Mouse (Mus musculus) midbrain, postnatal 0 days (tissue): ENCODE data around the gene Igfbp3. TPM values are rescaled to one million over a fixed set of nuclear protein-coding genes. Genes with fewer than 3 reads are reported as not detected.
"Not testable (repeated sequence)": the region's sequence is repeated elsewhere in the genome, so short reads cannot be mapped to it uniquely, and the experiment has no call there.

Experiments used
- ATAC-seq: fragments of 200-750 bp; cut with Nextera tagmentation; 2 replicates; pipeline ENCODE4 v1.8.0; 2017; ENCODE audit warnings: moderate number of reproducible peaks, mild to moderate bottlenecking, moderate TSS enrichment, moderate library complexity; ENCODE audit not compliant: low FRiP score
- DNase-seq: peaks from one replicate; pipeline ENCODE4 v3.0.0-alpha.2; 2015; ENCODE audit warnings: low spot score
- H3K27ac ChIP-seq: fragments of 300-500 bp; sonication (generic); 2 replicates; pipeline ENCODE4 v1.5.1; 2014; ENCODE audit warnings: low read depth, mild to moderate bottlenecking, low read length, mixed read lengths
- H3K27me3 ChIP-seq: fragments of 300-500 bp; sonication (generic); 2 replicates; pipeline ENCODE4 v1.6.1; 2014; ENCODE audit warnings: low read length, control low read depth, mixed read lengths; ENCODE audit not compliant: insufficient read depth
- H3K36me3 ChIP-seq: fragments of 300-500 bp; sonication (generic); 2 replicates; pipeline ENCODE4 v1.6.1; 2014; ENCODE audit warnings: low read length, control low read depth, mixed read lengths; ENCODE audit not compliant: insufficient read depth
- H3K4me1 ChIP-seq: fragments of 300-500 bp; sonication (generic); 2 replicates; pipeline ENCODE4 v1.6.1; 2014; ENCODE audit warnings: mild to moderate bottlenecking, control low read depth, antibody characterized with exemption, low read length, mixed read lengths; ENCODE audit not compliant: insufficient read depth
- H3K4me2 ChIP-seq: fragments of 300-500 bp; sonication (generic); 2 replicates; pipeline ENCODE4 v1.6.1; 2014; ENCODE audit warnings: low read depth, mild to moderate bottlenecking, low read length, mixed read lengths; ENCODE audit not compliant: poor library complexity, severe bottlenecking
- H3K4me3 ChIP-seq: fragments of 300-500 bp; sonication (generic); 2 replicates; pipeline ENCODE4 v1.5.1; 2014; ENCODE audit warnings: low read depth, mild to moderate bottlenecking, low read length, moderate library complexity
- H3K9ac ChIP-seq: fragments of 300-500 bp; sonication (generic); replicated peaks from 2 replicates; pipeline ENCODE4 v1.6.1; 2014; ENCODE audit warnings: mild to moderate bottlenecking, low read length, moderate library complexity, mixed read lengths; ENCODE audit not compliant: poor library complexity, severe bottlenecking
- H3K9me3 ChIP-seq: fragments of 300-500 bp; sonication (generic); 2 replicates; pipeline ENCODE4 v1.6.1; 2016; ENCODE audit warnings: low read length, control low read depth
- CTCF ChIP-seq: IDR thresholded peaks from 2 replicates; pipeline ENCODE4 v1.5.1; 2016; ENCODE audit warnings: antibody characterized with exemption, mild to moderate bottlenecking
- WGBS: fragments of 180-500 bp; shearing (Covaris S2); extraction: QIAGEN DNeasy Blood & Tissue Kit; methylation state at CpG from one replicate; pipeline ENCODE4 v1.1.7; 2014; 5-methylcytosine and 5-hydroxymethylcytosine counted together
- polyA plus RNA-seq: library from polyadenylated mRNA; unstranded; fragments of >200 nt; fragmentation: Nextera tagmentation; extraction: Ambion mirVana; gene quantifications from 2 replicates; pipeline ENCODE4 v1.2.1, GENCODE M21; 2015
- total RNA-seq: library from RNA; depleted of rRNA; stranded (reverse); fragments of >200 nt; gene quantifications from 2 replicates; pipeline ENCODE4 v1.2.3, GENCODE M21; 2014

Igfbp3 gene
- total and polyA plus RNA-seq, 2 experiments from 2014 or later, result 19.4 to 38.0 TPM

GRCm38 (mm10) chr11:7230000-7230399 is 16.3 kb upstream of the Igfbp3 start:
- WGBS, result 78% methylated on average over 4 of the region's 4 CpGs
- Histone ChIP-seq H3K27ac (no peak overlapping the region), H3K36me3 (no peaks in the 10 kb centered on the region), H3K9me3 (no peaks in the 10 kb centered on the region), H3K4me3 (no peak overlapping the region), H3K4me2 (no peak overlapping the region), H3K27me3 (no peaks in the 10 kb centered on the region), H3K9ac (no peak overlapping the region), H3K4me1 (no peaks in the 10 kb centered on the region)
- DNase-seq (no peak), ATAC-seq (no peak)
- no peak for TF ChIP-seq CTCF

DNA sequence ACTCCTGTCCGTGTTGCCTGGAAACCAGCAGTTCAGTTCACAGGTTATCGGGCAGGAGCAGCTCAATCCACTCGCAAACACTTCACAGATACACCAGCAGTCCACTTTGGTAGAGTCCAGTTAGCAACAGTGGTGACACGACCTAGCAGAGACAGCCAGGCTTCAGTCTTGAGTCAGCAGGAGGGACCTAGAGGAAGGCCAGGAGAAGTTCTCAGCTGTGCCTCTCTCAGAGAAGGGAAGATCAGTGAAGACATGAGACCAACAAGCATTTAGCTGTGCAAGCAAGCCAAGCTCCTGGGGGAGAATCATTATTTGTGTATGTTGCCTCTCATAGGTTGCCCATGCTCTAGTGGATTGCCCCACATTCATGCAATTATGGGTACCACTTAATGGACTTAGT is 14.4 kb upstream of the Igfbp3 start:
- no peak overlapping the region for H3K9ac ChIP-seq
- 86% methylated on average over 4 of the region's 4 CpGs for WGBS
- H3K4me1 ChIP-seq, result no peaks in the 10 kb centered on the region
- no peaks in the 10 kb centered on the region for H3K27me3 ChIP-seq
- no peak overlapping the region for H3K4me3 ChIP-seq
- H3K27ac ChIP-seq, result no peak overlapping the region
- no peak for TF ChIP-seq CTCF
- H3K9me3 ChIP-seq, result no peaks in the 10 kb centered on the region
- ATAC-seq (no peak), DNase-seq (no peak)
- H3K36me3 ChIP-seq, result no peaks in the 10 kb centered on the region
- no peak overlapping the region for H3K4me2 ChIP-seq

DNA sequence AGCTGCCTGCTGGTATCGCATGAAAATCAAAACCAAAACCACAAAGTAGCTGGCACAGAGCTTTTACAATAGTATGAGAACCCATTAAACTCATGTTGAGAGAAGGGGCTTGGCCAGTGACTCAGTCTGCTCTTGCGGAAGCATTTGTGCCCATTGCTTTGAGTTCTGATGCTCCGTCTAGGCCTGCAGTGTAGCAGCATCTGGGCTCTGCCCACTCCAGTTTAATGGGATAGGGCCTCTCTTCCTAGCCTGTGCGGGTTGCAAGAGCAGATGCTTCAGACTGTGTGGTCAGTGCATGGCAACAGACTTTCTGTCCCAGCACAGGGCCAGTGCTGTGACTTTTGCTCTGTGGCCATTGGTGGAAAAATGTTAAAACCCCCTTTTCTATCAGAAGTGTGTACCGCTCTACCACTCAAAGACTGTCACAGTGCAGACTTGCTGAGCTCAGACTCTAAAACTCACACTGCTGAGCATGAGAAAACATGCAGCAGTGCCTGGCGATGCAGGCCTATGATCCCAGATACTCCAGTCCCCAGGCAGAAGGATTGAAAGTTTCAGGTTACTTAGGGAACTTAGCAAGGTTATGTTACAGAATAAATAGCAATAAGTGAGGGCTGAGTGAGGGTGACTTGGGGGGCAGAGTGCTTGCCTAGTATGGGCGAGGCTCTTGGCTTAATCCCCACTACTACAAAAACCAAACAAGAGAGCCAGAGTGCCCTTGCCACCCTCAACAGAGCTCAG is 13.3 kb upstream of the Igfbp3 start:
- Histone ChIP-seq H3K4me3 (no peak overlapping the region), H3K36me3 (no peaks in the 10 kb centered on the region), H3K27me3 (no peaks in the 10 kb centered on the region), H3K9me3 (no peaks in the 10 kb centered on the region), H3K27ac (no peak overlapping the region), H3K4me1 (no peaks in the 10 kb centered on the region), H3K9ac (no peak overlapping the region), H3K4me2 (no peak overlapping the region)
- TF ChIP-seq CTCF, result no peak
- 88% methylated on average over 7 of the region's 7 CpGs for WGBS
- ATAC-seq (no peak), DNase-seq (no peak)

DNA sequence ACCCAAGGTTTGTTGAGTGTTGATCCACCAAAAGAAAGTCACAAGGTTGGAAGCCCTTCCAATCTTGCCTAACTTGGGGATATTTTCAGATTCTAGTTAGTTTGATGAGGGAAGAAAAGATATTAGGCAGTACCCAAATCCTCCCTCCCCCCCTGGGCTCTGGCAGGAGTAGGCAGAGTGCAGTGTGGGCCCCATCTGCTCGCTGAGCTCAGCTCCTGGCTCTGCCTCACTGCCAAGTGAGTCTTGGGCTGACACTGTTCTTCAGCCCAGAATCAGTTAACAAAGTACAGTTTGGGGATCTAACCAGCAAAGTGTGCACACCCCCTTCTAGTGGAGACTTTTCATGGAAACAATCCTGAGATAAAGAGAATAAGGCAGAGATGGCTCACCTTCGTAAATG is 12.5 kb upstream of the Igfbp3 start:
- no peak overlapping the region for H3K9ac ChIP-seq
- H3K9me3 ChIP-seq, result no peaks in the 10 kb centered on the region
- no peak overlapping the region for H3K27ac ChIP-seq
- TF ChIP-seq CTCF, result no peak
- no peak overlapping the region for H3K4me2 ChIP-seq
- no peaks in the 10 kb centered on the region for H3K36me3 ChIP-seq
- H3K27me3 ChIP-seq, result no peaks in the 10 kb centered on the region
- H3K4me3 ChIP-seq, result no peak overlapping the region
- H3K4me1 ChIP-seq, result no peaks in the 10 kb centered on the region
- WGBS, result 74% methylated on average over 2 of the region's 2 CpGs
- ATAC-seq, result no peak
- peak; percentile 40 for DNase-seq

DNA sequence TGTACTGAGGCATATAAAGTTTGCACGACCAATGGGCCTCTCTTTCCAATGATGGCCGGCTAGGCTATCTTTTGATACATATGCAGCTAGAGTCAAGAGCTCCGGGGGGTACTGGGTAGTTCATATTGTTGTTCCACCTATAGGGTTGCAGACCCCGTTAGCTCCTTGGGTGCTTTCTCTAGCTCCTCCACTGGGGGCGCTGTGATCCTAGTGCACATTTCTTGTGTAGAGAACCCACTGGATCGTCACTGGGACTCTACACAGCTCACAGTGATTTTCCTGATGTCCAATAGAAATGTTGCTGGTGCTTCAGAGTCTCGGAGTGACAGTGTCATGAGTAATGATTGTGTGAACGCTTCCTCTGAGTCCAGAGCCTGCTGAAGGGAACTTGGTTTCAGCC is 8.1 kb upstream of the Igfbp3 start:
- not testable (repeated sequence) for DNase-seq, H3K27me3 ChIP-seq, H3K4me1 ChIP-seq, H3K4me2 ChIP-seq, ATAC-seq, H3K27ac ChIP-seq, H3K9me3 ChIP-seq, H3K4me3 ChIP-seq, H3K36me3 ChIP-seq, H3K9ac ChIP-seq
- peak; percentile 43 for TF ChIP-seq CTCF
- WGBS, result 77% methylated on average over 8 of the region's 8 CpGs

DNA sequence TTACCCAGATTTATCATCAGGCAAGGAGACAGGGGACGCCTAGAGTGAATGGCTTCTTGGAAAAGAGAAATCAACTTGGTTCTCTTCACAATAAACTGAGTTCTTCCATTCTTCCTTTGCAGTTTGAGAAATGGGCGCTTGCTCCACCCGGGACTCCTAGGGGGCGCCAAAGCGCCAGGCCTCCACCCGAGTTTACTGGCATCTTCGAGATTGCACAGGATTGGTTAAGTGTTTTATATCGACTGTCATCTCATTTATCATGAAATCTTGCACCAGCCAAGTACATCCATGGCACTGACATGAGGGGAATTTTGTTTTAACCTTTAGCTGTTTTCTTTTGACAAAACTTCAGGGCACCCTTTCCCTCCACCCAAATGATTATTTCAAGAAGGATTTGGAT is 2.0 kb upstream of the Igfbp3 start:
- H3K36me3 ChIP-seq, result no peaks in the 10 kb centered on the region
- TF ChIP-seq CTCF, result peak; percentile 81
- H3K9me3 ChIP-seq, result no peaks in the 10 kb centered on the region
- DNase-seq (peak; percentile 64), ATAC-seq (no peak)
- H3K4me1 ChIP-seq, result no peaks in the 10 kb centered on the region
- H3K4me3 ChIP-seq, result no peak overlapping the region
- no peak overlapping the region for H3K4me2 ChIP-seq
- H3K27me3 ChIP-seq, result 0 out of 2 replicates have a peak, but pooled peaks cover 4% of the 10 kb centered on the region
- H3K27ac ChIP-seq, result no peak overlapping the region
- 14% methylated on average over 8 of the region's 8 CpGs for WGBS
- H3K9ac ChIP-seq, result no peak overlapping the region
